Mouse (Mus musculus) liver, embryonic 15.5 days (tissue): ENCODE results near the gene Cops7b. TPM values are rescaled to one million over a fixed set of nuclear protein-coding genes. Genes with fewer than 3 reads are reported as not detected.

Experiments
- ATAC-seq: fragments of 200-750 bp; cut with Nextera tagmentation; 2 replicates; pipeline ENCODE4 v1.8.0; 2017; ENCODE audit warnings: moderate number of reproducible peaks, mild to moderate bottlenecking, moderate library complexity; ENCODE audit not compliant: insufficient read depth
- H3K27ac ChIP-seq: fragments of 300-500 bp; sonication (generic); replicated peaks from 2 replicates; pipeline ENCODE4 v1.5.1; 2015; ENCODE audit warnings: mild to moderate bottlenecking, inconsistent platforms
- H3K27me3 ChIP-seq: fragments of 300-500 bp; sonication (generic); 2 replicates; pipeline ENCODE4 v1.6.1; 2015; ENCODE audit warnings: mild to moderate bottlenecking, inconsistent platforms
- H3K36me3 ChIP-seq: fragments of 300-500 bp; sonication (generic); replicated peaks from 2 replicates; pipeline ENCODE4 v1.6.1; 2015; ENCODE audit warnings: moderate library complexity, mild to moderate bottlenecking, inconsistent platforms
- H3K4me1 ChIP-seq: fragments of 300-500 bp; sonication (generic); replicated peaks from 2 replicates; pipeline ENCODE4 v1.6.1; 2015; ENCODE audit warnings: inconsistent platforms
- H3K4me2 ChIP-seq: fragments of 300-500 bp; sonication (generic); 2 replicates; pipeline ENCODE4 v1.6.1; 2015; ENCODE audit warnings: moderate library complexity, mild to moderate bottlenecking, inconsistent platforms
- H3K4me3 ChIP-seq: fragments of 300-500 bp; sonication (generic); replicated peaks from 2 replicates; pipeline ENCODE4 v1.5.1; 2015; ENCODE audit warnings: mild to moderate bottlenecking, inconsistent platforms
- H3K9ac ChIP-seq: fragments of 300-500 bp; sonication (generic); 2 replicates; pipeline ENCODE4 v1.6.1; 2015; ENCODE audit warnings: moderate library complexity, mild to moderate bottlenecking, inconsistent platforms
- H3K9me3 ChIP-seq: fragments of 300-500 bp; sonication (generic); replicated peaks from 2 replicates; pipeline ENCODE4 v1.6.1; 2016; ENCODE audit warnings: inconsistent platforms
- WGBS: fragments of 180-500 bp; shearing (Covaris S2); methylation state at CpG from one replicate; pipeline ENCODE4 v1.1.7; 2015; ENCODE audit warnings: mixed read lengths; ENCODE audit not compliant: insufficient replicate concordance; 5-methylcytosine and 5-hydroxymethylcytosine counted together
- polyA plus RNA-seq: library from polyadenylated mRNA; unstranded; fragments of >200 nt; fragmentation: Nextera tagmentation; extraction: Ambion mirVana; gene quantifications from 2 replicates; pipeline ENCODE4 v1.2.1, GENCODE M21; 2015

Cops7b gene
- polyA plus RNA-seq, 1 experiment from 2014 or later: 13.1 TPM

GRCm38 (mm10) chr1:86630527-86630926, 47.8 kb downstream of the Cops7b start:
- no peak overlapping the region for H3K27ac ChIP-seq
- 48% methylated on average over 4 of the region's 4 CpGs for WGBS
- no peaks in the 10 kb centered on the region for H3K9me3 ChIP-seq
- no peaks in the 10 kb centered on the region for H3K27me3 ChIP-seq
- H3K4me3 ChIP-seq: no peak overlapping the region
- H3K4me1 ChIP-seq: peaks cover 19% of the 10 kb centered on the region
- no peak overlapping the region for H3K4me2 ChIP-seq
- no peak overlapping the region for H3K9ac ChIP-seq
- no peaks in the 10 kb centered on the region for H3K36me3 ChIP-seq
- no peak for ATAC-seq

- H3K4me3 ChIP-seq: no peak overlapping the region
- no peak overlapping the region for H3K4me2 ChIP-seq
- H3K36me3 ChIP-seq: no peaks in the 10 kb centered on the region
- H3K9ac ChIP-seq: no peak overlapping the region
- 0 out of 2 replicates have a peak, but pooled peaks have one; percentile 49 for ATAC-seq
- H3K9me3 ChIP-seq: no peaks in the 10 kb centered on the region
- H3K27me3 ChIP-seq: no peaks in the 10 kb centered on the region
- peak overlapping the region; percentile 70 for H3K27ac ChIP-seq
- 42% methylated on average over 6 of the region's 6 CpGs for WGBS
- peaks cover 19% of the 10 kb centered on the region for H3K4me1 ChIP-seq
These were observed 50.2 kb downstream of the Cops7b start for GRCm38 (mm10) chr1:86632732-86633380.

GRCm38 (mm10) chr1:86633434-86633833, 50.7 kb downstream of the Cops7b start:
- Histone ChIP-seq H3K4me3 (no peak overlapping the region), H3K4me2 (no peak overlapping the region), H3K36me3 (no peaks in the 10 kb centered on the region), H3K27me3 (no peaks in the 10 kb centered on the region), H3K27ac (peak overlapping the region; percentile 70), H3K9me3 (no peaks in the 10 kb centered on the region), H3K4me1 (peaks cover 19% of the 10 kb centered on the region), H3K9ac (no peak overlapping the region)
- peak; percentile 71 for ATAC-seq
- 50% methylated on average over 3 of the region's 3 CpGs for WGBS

GRCm38 (mm10) chr1:86633840-86634750, 51.4 kb downstream of the Cops7b start:
- Histone ChIP-seq H3K36me3 (no peaks in the 10 kb centered on the region), H3K27ac (no peak overlapping the region), H3K9ac (no peak overlapping the region), H3K4me3 (no peak overlapping the region), H3K9me3 (no peaks in the 10 kb centered on the region), H3K4me2 (no peak overlapping the region), H3K27me3 (no peaks in the 10 kb centered on the region), H3K4me1 (peaks cover 19% of the 10 kb centered on the region)
- no peak for ATAC-seq
- WGBS: 58% methylated on average over 7 of the region's 7 CpGs

GRCm38 (mm10) chr1:86634751-86635359, 52.2 kb downstream of the Cops7b start:
- Histone ChIP-seq H3K27me3 (no peaks in the 10 kb centered on the region), H3K4me1 (peaks cover 19% of the 10 kb centered on the region), H3K27ac (no peak overlapping the region), H3K4me2 (no peak overlapping the region), H3K36me3 (no peaks in the 10 kb centered on the region), H3K9me3 (no peaks in the 10 kb centered on the region), H3K9ac (no peak overlapping the region), H3K4me3 (no peak overlapping the region)
- WGBS: 45% methylated on average over 6 of the region's 6 CpGs
- no peak for ATAC-seq

- H3K27ac ChIP-seq: no peak overlapping the region
- no peak for ATAC-seq
- no peaks in the 10 kb centered on the region for H3K36me3 ChIP-seq
- no peak overlapping the region for H3K4me3 ChIP-seq
- no peaks in the 10 kb centered on the region for H3K27me3 ChIP-seq
- H3K9me3 ChIP-seq: no peaks in the 10 kb centered on the region
- H3K4me2 ChIP-seq: no peak overlapping the region
- no peaks in the 10 kb centered on the region for H3K4me1 ChIP-seq
- no peak overlapping the region for H3K9ac ChIP-seq
- WGBS: 47% methylated on average over 13 of the region's 13 CpGs
These were observed 60.6 kb downstream of the Cops7b start for GRCm38 (mm10) chr1:86643101-86643809.

GRCm38 (mm10) chr1:86647517-86647916, 64.8 kb downstream of the Cops7b start:
- no peaks in the 10 kb centered on the region for H3K4me1 ChIP-seq
- ATAC-seq: no peak
- 49% methylated on average over 2 of the region's 2 CpGs for WGBS

GRCm38 (mm10) chr1:86650272-86650671, 67.6 kb downstream of the Cops7b start:
- no peak for ATAC-seq
- Histone ChIP-seq H3K36me3 (no peaks in the 10 kb centered on the region), H3K9ac (no peak overlapping the region), H3K4me2 (no peak overlapping the region), H3K9me3 (no peaks in the 10 kb centered on the region), H3K4me1 (no peaks in the 10 kb centered on the region), H3K27me3 (no peaks in the 10 kb centered on the region), H3K4me3 (no peak overlapping the region), H3K27ac (no peak overlapping the region)
- 13% methylated on average over 6 of the region's 6 CpGs for WGBS

More at GRCm38 (mm10) chr1:86647517-86647916, 64.8 kb downstream of the Cops7b start:
- Histone ChIP-seq H3K27me3 (no peaks in the 10 kb centered on the region), H3K9me3 (no peaks in the 10 kb centered on the region), H3K27ac (no peak overlapping the region), H3K4me2 (no peak overlapping the region), H3K36me3 (no peaks in the 10 kb centered on the region), H3K4me3 (no peak overlapping the region), H3K9ac (no peak overlapping the region)

- WGBS: 41% methylated on average over 4 of the region's 4 CpGs
- no peaks in the 10 kb centered on the region for H3K9me3 ChIP-seq
- H3K9ac ChIP-seq: no peak overlapping the region
- no peaks in the 10 kb centered on the region for H3K36me3 ChIP-seq
- no peak for ATAC-seq
- no peaks in the 10 kb centered on the region for H3K4me1 ChIP-seq
- no peak overlapping the region for H3K4me2 ChIP-seq
- H3K27ac ChIP-seq: no peak overlapping the region
- no peak overlapping the region for H3K4me3 ChIP-seq
- no peaks in the 10 kb centered on the region for H3K27me3 ChIP-seq
These were observed 70.0 kb downstream of the Cops7b start for GRCm38 (mm10) chr1:86652675-86653074.

GRCm38 (mm10) chr1:86657071-86657470, 74.4 kb downstream of the Cops7b start:
- Histone ChIP-seq H3K36me3 (no peaks in the 10 kb centered on the region), H3K9ac (no peak overlapping the region), H3K4me1 (no peaks in the 10 kb centered on the region), H3K4me3 (no peak overlapping the region), H3K27me3 (0 out of 2 replicates have a peak, but pooled peaks cover 3% of the 10 kb centered on the region), H3K9me3 (no peaks in the 10 kb centered on the region), H3K4me2 (no peak overlapping the region), H3K27ac (no peak overlapping the region)
- no peak for ATAC-seq
- 66% methylated on average over 5 of the region's 5 CpGs for WGBS
